Mouse (Mus musculus): ENCODE data around the gene Cct4.

DNA sequence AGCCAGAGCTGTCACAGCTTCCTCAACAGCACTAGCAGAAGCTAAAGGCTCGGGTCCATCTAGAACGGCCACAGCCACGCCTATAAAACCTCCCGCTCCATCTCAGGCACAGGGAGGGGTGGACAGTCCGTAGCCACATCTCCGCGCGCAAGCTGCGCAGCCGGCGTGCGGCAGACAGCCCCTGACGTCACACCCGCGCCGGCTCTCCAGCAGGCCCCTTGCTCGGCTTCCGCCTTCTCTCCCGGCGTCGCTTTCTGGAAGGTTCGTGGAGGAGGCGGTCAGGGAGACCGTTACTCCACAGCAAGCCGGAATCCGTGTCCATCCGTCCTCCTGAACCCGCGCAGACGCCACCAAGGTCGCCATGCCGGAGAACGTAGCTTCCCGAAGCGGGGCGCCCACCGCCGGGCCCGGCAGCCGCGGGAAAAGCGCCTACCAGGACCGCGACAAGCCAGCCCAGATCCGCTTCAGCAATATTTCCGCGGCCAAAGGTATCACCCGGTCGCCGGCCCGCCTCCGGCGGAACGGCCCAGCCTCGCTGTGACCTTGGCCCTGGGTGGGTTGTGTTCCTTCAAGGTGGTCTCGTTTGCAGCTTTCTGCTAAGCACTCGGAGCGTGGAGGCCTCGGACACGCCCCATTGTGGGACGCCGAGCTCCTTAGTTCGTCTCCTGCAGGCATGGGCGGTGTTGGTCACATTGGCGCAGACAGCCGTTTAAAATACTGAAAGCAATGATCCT, at the start of gene Cct4:
- TF ChIP-seq POLR2A (IDR thresholded peaks at IDR 0.05; ENCODE audit: borderline replicate concordance, extremely low read depth, insufficient read depth, insufficient read length, poor library complexity, severe bottlenecking) = peak; percentile 87
- no peak for TF ChIP-seq CTCF (IDR thresholded peaks at IDR 0.05; ENCODE audit: borderline replicate concordance, extremely low read depth, insufficient read depth, insufficient read length)

All from brain, embryonic 14.5 days (tissue).